Mouse (Mus musculus): Measurements from ENCODE around the gene Carns1. TPM values are rescaled to one million over a fixed set of nuclear protein-coding genes. Genes with fewer than 3 reads are reported as not detected.
A peak's percentile ranks its signal among the peaks of the same experiment; 100 is the strongest.

The Carns1 gene
- total and polyA plus RNA-seq, 2 experiments from 2014 or later, result 20.6 to 119 TPM

- no peaks in the 10 kb centered on the region for H3K27me3 ChIP-seq (ENCODE audit: control insufficient read depth, insufficient read depth, low read length)
- H3K4me3 ChIP-seq (ENCODE audit: low read depth, low read length), result no peak overlapping the region
- 81% methylated on average over 22 of the region's 22 CpGs for WGBS
- H3K4me1 ChIP-seq (ENCODE audit: control insufficient read depth, insufficient read depth), result peaks cover 21% of the 10 kb centered on the region
- no peak overlapping the region for H3K27ac ChIP-seq (ENCODE audit: low read depth)
- H3K9ac ChIP-seq (replicated peaks; ENCODE audit: low read depth, low read length), result no peak overlapping the region
- no peak for ATAC-seq (ENCODE audit: insufficient read depth, low read depth)
- no peak overlapping the region for H3K4me2 ChIP-seq (ENCODE audit: low read depth, low read length)
- H3K9me3 ChIP-seq (replicated peaks; ENCODE audit: control insufficient read depth, low read length), result no peaks in the 10 kb centered on the region
- no peak for DNase-seq (ENCODE audit: low spot score)
- no peak for TF ChIP-seq CTCF (IDR thresholded peaks at IDR 0.05; ENCODE audit: low read depth)
- no peak for TF ChIP-seq EP300 (IDR thresholded peaks at IDR 0.05; ENCODE audit: low read depth)
- peaks cover 39% of the 10 kb centered on the region for H3K36me3 ChIP-seq (replicated peaks; ENCODE audit: control insufficient read depth, insufficient read depth, low read length)
Observed at GRCm38 (mm10) chr19:4150567-4151487, 24.5 kb downstream of the Carns1 start.

DNA sequence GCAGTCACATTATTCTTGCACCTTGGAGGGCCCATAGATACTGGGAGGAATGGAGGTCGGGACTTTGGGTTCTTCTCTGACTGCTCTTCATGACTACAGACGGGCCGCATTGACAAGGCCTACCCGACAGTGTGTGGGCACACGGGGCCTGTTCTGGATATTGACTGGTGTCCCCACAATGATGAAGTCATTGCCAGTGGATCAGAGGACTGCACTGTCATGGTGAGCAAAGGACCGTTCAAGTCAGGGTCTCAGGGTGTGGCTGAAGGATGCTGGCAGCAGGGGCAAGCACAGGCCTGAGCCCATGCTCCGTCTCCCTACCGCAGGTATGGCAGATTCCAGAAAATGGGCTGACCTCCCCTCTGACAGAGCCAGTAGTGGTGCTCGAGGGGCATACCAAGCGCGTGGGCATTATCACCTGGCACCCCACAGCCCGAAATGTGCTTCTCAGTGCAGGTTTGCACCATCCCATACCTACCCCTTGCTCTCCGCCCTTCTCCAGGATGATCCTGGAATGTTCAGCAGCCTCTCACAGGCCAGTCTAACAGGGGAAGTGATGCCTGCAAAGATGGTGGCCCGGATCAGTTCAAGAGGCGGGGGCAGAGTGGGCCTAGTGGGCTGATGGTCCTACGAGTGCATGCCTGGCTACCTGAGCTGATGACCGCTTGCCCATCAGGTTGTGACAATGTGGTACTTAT, 25.4 kb downstream of the Carns1 start:
- Histone ChIP-seq H3K4me3 (ENCODE audit: low read depth, low read length) (no peak overlapping the region), H3K27me3 (ENCODE audit: control insufficient read depth, insufficient read depth, low read length) (no peaks in the 10 kb centered on the region), H3K9ac (replicated peaks; ENCODE audit: low read depth, low read length) (peak overlapping the region; percentile 96; the same call in 1 of the 2 replicates), H3K4me1 (ENCODE audit: control insufficient read depth, insufficient read depth) (peaks cover 21% of the 10 kb centered on the region), H3K27ac (ENCODE audit: low read depth) (no peak overlapping the region), H3K36me3 (replicated peaks; ENCODE audit: control insufficient read depth, insufficient read depth, low read length) (peaks cover 39% of the 10 kb centered on the region), H3K4me2 (ENCODE audit: low read depth, low read length) (peak overlapping the region; percentile 88; the same call in 1 of the 2 replicates), H3K9me3 (replicated peaks; ENCODE audit: control insufficient read depth, low read length) (no peaks in the 10 kb centered on the region)
- WGBS, result 92% methylated on average over 17 of the region's 17 CpGs
- ATAC-seq (ENCODE audit: insufficient read depth, low read depth) (no peak), DNase-seq (ENCODE audit: low spot score) (no peak)
- no peak for TF ChIP-seq EP300 (IDR thresholded peaks at IDR 0.05; ENCODE audit: low read depth)
- no peak for TF ChIP-seq CTCF (IDR thresholded peaks at IDR 0.05; ENCODE audit: low read depth)

- DNase-seq (ENCODE audit: low spot score) (no peak), ATAC-seq (ENCODE audit: insufficient read depth, low read depth) (no peak)
- TF ChIP-seq EP300 (IDR thresholded peaks at IDR 0.05; ENCODE audit: low read depth), result no peak
- no peak for TF ChIP-seq CTCF (IDR thresholded peaks at IDR 0.05; ENCODE audit: low read depth)
- Histone ChIP-seq H3K27ac (ENCODE audit: low read depth) (peak overlapping the region; percentile 89), H3K4me3 (ENCODE audit: low read depth, low read length) (peak overlapping the region; percentile 97), H3K27me3 (ENCODE audit: control insufficient read depth, insufficient read depth, low read length) (no peaks in the 10 kb centered on the region), H3K9ac (replicated peaks; ENCODE audit: low read depth, low read length) (peak overlapping the region; percentile 96), H3K36me3 (replicated peaks; ENCODE audit: control insufficient read depth, insufficient read depth, low read length) (peaks cover 37% of the 10 kb centered on the region), H3K4me1 (ENCODE audit: control insufficient read depth, insufficient read depth) (peaks cover 21% of the 10 kb centered on the region), H3K9me3 (replicated peaks; ENCODE audit: control insufficient read depth, low read length) (no peaks in the 10 kb centered on the region), H3K4me2 (ENCODE audit: low read depth, low read length) (peak overlapping the region; percentile 88)
- 77% methylated on average over 11 of the region's 11 CpGs for WGBS
Observed at GRCm38 (mm10) chr19:4149283-4149682, 26.0 kb downstream of the Carns1 start.

DNA sequence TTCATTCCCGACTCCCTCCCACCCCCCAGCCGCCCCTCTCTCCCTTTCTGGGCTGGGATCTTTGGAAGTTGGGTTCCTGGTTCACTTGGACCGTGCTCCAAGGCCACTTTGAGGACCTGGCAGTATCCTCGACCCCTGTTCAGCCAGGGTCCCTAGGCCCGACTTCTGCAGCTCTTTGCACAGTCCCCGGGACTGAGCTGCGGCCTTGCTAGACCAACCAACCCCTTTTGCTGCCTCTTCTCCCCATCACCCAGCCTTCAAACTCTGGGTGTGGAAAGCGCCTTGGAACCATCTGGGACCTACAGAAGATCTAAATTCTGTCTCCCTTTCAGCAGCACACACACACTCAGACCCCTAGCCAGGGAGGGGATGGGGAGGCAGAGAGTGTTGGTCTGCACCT, 26.5 kb downstream of the Carns1 start:
- H3K27me3 ChIP-seq (ENCODE audit: control insufficient read depth, insufficient read depth, low read length), result no peaks in the 10 kb centered on the region
- peak; percentile 13; the same call in 1 of the 2 replicates for ATAC-seq (ENCODE audit: insufficient read depth, low read depth)
- peaks cover 21% of the 10 kb centered on the region for H3K4me1 ChIP-seq (ENCODE audit: control insufficient read depth, insufficient read depth)
- H3K27ac ChIP-seq (ENCODE audit: low read depth), result peak overlapping the region; percentile 89
- peak overlapping the region; percentile 97 for H3K4me3 ChIP-seq (ENCODE audit: low read depth, low read length)
- peak overlapping the region; percentile 88 for H3K4me2 ChIP-seq (ENCODE audit: low read depth, low read length)
- TF ChIP-seq EP300 (IDR thresholded peaks at IDR 0.05; ENCODE audit: low read depth), result no peak
- no peak for TF ChIP-seq CTCF (IDR thresholded peaks at IDR 0.05; ENCODE audit: low read depth)
- H3K36me3 ChIP-seq (replicated peaks; ENCODE audit: control insufficient read depth, insufficient read depth, low read length), result peaks cover 32% of the 10 kb centered on the region
- DNase-seq (ENCODE audit: low spot score), result no peak
- WGBS, result 3% methylated on average over 7 of the region's 8 CpGs
- no peaks in the 10 kb centered on the region for H3K9me3 ChIP-seq (replicated peaks; ENCODE audit: control insufficient read depth, low read length)
- peak overlapping the region; percentile 96 for H3K9ac ChIP-seq (replicated peaks; ENCODE audit: low read depth, low read length)

DNA sequence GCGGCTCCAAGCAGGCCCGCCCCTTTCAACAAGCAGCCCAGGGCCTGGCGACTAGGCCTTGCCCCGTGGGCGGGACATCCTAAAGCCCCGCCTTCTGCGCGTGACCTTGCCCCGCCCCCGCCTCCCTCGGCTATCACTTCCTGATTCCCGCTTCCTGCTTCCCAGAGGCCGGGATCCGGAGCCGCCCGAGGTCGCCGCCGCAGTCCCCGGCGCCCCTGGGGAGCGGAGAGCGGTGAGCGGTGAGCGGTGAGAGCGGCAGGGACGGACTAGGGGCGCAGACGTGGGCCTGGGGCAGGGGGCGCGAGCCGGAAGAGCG, 26.8 kb downstream of the Carns1 start, which contains the start of gene Coro1b:
Gene Coro1b, plus strand, starts transcription at position 129 of the 316 bp plus-strand sequence.
- peak within 1 kb of the TSS; percentile 89 for H3K27ac ChIP-seq (ENCODE audit: low read depth)
- ATAC-seq (ENCODE audit: insufficient read depth, low read depth) (peak; percentile 94), DNase-seq (ENCODE audit: low spot score) (peak; percentile 93)
- 0% methylated on average over 30 of the region's 33 CpGs for WGBS
- H3K4me1 ChIP-seq (ENCODE audit: control insufficient read depth, insufficient read depth), result peaks cover 21% of the 10 kb centered on the region
- H3K9me3 ChIP-seq (replicated peaks; ENCODE audit: control insufficient read depth, low read length), result no peaks in the 10 kb centered on the region
- H3K9ac ChIP-seq (replicated peaks; ENCODE audit: low read depth, low read length), result peak within 1 kb of the TSS; percentile 96
- H3K36me3 ChIP-seq (replicated peaks; ENCODE audit: control insufficient read depth, insufficient read depth, low read length), result peaks cover 28% of the 10 kb centered on the region
- H3K4me2 ChIP-seq (ENCODE audit: low read depth, low read length), result peak within 1 kb of the TSS; percentile 88
- peak within 1 kb of the TSS; percentile 97 for H3K4me3 ChIP-seq (ENCODE audit: low read depth, low read length)
- TF ChIP-seq EP300 (IDR thresholded peaks at IDR 0.05; ENCODE audit: low read depth) (peak; percentile 80), CTCF (IDR thresholded peaks at IDR 0.05; ENCODE audit: low read depth) (no peak)
- H3K27me3 ChIP-seq (ENCODE audit: control insufficient read depth, insufficient read depth, low read length), result no peaks in the 10 kb centered on the region

All from heart, postnatal 0 days (tissue).